In the genomic region with DNA sequence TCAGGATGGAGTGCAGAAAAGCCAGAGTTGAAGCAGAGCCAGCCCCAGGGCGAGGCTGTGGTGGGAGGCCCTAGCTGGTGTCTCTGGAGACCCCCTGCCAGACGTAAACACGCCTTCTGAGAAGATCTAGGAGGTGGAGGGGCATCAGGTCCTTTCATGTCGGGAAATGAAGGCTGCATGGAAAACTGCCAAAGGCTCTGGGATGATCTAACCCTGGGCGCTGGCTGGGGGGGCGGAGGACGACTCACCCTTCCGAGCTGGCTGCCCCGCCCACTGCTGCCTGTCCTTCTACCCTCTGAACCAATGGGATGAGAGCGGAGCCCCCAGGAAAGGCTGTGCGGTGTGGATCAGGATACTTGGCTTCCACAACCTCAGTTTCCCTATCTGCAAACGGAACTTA, we compare ENCODE assay signal across 9 mouse cellular contexts. TPM values are rescaled to one million over a fixed set of nuclear protein-coding genes. Genes with fewer than 3 reads are reported as not detected.
DNase-seq lines count a peak whose midpoint lies in the region; ATAC-seq lines count a peak whose summit lies in the region.
"Had no signal": no experiment of that assay in that cellular context is flagged by ENCODE, and none has a peak within 500 bp of the region (broad histone marks: within the 10 kb centered on the region; RNA-seq: fewer than 3 reads in every experiment).

No protein-coding gene starts in this region.

- peak; percentile 96 for DNase-seq in heart, adult 11 months
- DNase-seq in heart, adult 8-10 months (ENCODE audit: low spot score) = no peak
- peak; percentile 73 to 79 for DNase-seq in adrenal gland, adult 18-20 months (ENCODE audit: low spot score in 2 of 2)
- no peak for DNase-seq in spleen, postnatal 4 days (ENCODE audit: low spot score in 2 of 2)

- H3K27ac ChIP-seq in heart, embryonic 15.5 days = peak overlapping the region; percentile 73
- peak overlapping the region; percentile 38; the same call in 1 of the 2 replicates for H3K27ac ChIP-seq in lung, embryonic 15.5 days
- H3K27ac ChIP-seq: macrophage had no signal

- peaks cover 4% of the 10 kb centered on the region; the same call in 1 of the 2 replicates for H3K36me3 ChIP-seq in heart, embryonic 15.5 days
- H3K36me3 ChIP-seq in lung, embryonic 15.5 days = no peaks in the 10 kb centered on the region

- H3K4me2 ChIP-seq in heart, embryonic 15.5 days = peak overlapping the region; percentile 50
- H3K4me2 ChIP-seq in lung, embryonic 15.5 days = 0 out of 2 replicates have a peak overlapping the region, but pooled peaks have one; percentile 9

- peaks cover 68% of the 10 kb centered on the region for H3K4me1 ChIP-seq in heart, embryonic 15.5 days (replicated peaks)
- H3K4me1 ChIP-seq in lung, embryonic 15.5 days = peaks cover 60% of the 10 kb centered on the region

- no peaks in the 10 kb centered on the region for H3K27me3 ChIP-seq in heart, embryonic 15.5 days
- H3K27me3 ChIP-seq in lung, embryonic 15.5 days = no peaks in the 10 kb centered on the region

- WGBS in heart, embryonic 15.5 days = 29% methylated on average over 12 of the region's 12 CpGs
- 55% methylated on average over 12 of the region's 12 CpGs for WGBS in lung, embryonic 15.5 days

- H3K4me3 ChIP-seq in heart, embryonic 15.5 days = no peak overlapping the region
- no peak overlapping the region for H3K4me3 ChIP-seq in lung, embryonic 15.5 days

- no peak overlapping the region for H3K9ac ChIP-seq in heart, embryonic 15.5 days
- no peak overlapping the region for H3K9ac ChIP-seq in lung, embryonic 15.5 days

- no peaks in the 10 kb centered on the region for H3K9me3 ChIP-seq in heart, embryonic 15.5 days (replicated peaks)
- no peaks in the 10 kb centered on the region for H3K9me3 ChIP-seq in lung, embryonic 15.5 days

- peak; percentile 34; the same call in 1 of the 2 replicates for ATAC-seq in heart, embryonic 15.5 days (replicated peaks; ENCODE audit: insufficient number of reproducible peaks, insufficient read depth, low FRiP score, low read depth)
- ATAC-seq in lung, embryonic 15.5 days (ENCODE audit: borderline replicate concordance, extremely low read depth, low FRiP score, low TSS enrichment) = peak; percentile 27; the same call in 1 of the 2 replicates
- ATAC-seq in monocyte, adult 5-6 weeks (replicated peaks; ENCODE audit: insufficient number of reproducible peaks, low FRiP score, low TSS enrichment, poor library complexity, severe bottlenecking) = no peak
- no peak for ATAC-seq in CD4-positive, CD25-positive, alpha-beta regulatory T cell, adult 4 months

RNA-seq across cellular contexts. Expression of a gene that starts 16.4 kb away (rescaled TPM):
- total RNA-seq in heart, adult 8-10 months (2022) = 10 to 100 TPM; 20.9 to 28.3 (median 24.5) TPM
- 10 to 100 TPM; 44.9 to 71.0 TPM for total RNA-seq in adrenal gland, adult 18-20 months (2021)
- polyA plus RNA-seq in heart, embryonic 15.5 days (2015; fragmentation: Nextera tagmentation; extraction: Ambion mirVana) = 47.3 and 57.5 TPM in 2 replicates
- polyA plus RNA-seq in lung, embryonic 15.5 days (2015; fragmentation: Nextera tagmentation; extraction: Ambion mirVana) = 75.2 and 78.0 TPM in 2 replicates
- total RNA-seq in monocyte, adult 5-6 weeks (2017) = 2.0 to 2.8 TPM (median 2.4 TPM) in 3 replicates
- polyA plus RNA-seq in CD4-positive, CD25-positive, alpha-beta regulatory T cell, adult 4 months (2017; shearing (Covaris generic)) = 1 to 10 TPM; 6.0 to 8.0 TPM

Comparison
In these comparisons a context has a peak if more than half of its experiments do, and no peak if none do; other contexts are left out.
1. DNase-seq: peak in heart, adult 11 months (single experiment) and adrenal gland, adult 18-20 months (2 of 2); none in heart, adult 8-10 months (single experiment) and spleen, postnatal 4 days (0 of 2).
2. ATAC-seq: peak in heart, embryonic 15.5 days (single experiment) and lung, embryonic 15.5 days (single experiment); none in monocyte, adult 5-6 weeks (single experiment) and CD4-positive, CD25-positive, alpha-beta regulatory T cell, adult 4 months (single experiment).